In genomic region chr11:29180657-29181056, GRCm38 (mm10) we compare ENCODE assay signal across 9 mouse cellular contexts. TPM values are rescaled to one million over a fixed set of nuclear protein-coding genes. Genes with fewer than 3 reads are reported as not detected.
DNase-seq lines count a peak whose midpoint lies in the region; ATAC-seq and TF ChIP-seq lines count a peak whose summit lies in the region.
"Had no signal": no experiment of that assay in that cellular context is flagged by ENCODE, and none has a peak within 500 bp of the region (broad histone marks: within the 10 kb centered on the region; RNA-seq: fewer than 3 reads in every experiment).

No protein-coding gene starts in this region.

- H3K27ac ChIP-seq in hindbrain, postnatal 0 days = no peak overlapping the region
- H3K27ac ChIP-seq in hindbrain, embryonic 10.5 days = no peak overlapping the region
- no peak overlapping the region for H3K27ac ChIP-seq in hindbrain, embryonic 14.5 days

- H3K27me3 ChIP-seq in hindbrain, postnatal 0 days (ENCODE audit: insufficient read depth, low read length) = no peaks in the 10 kb centered on the region
- H3K27me3 ChIP-seq in hindbrain, embryonic 10.5 days (ENCODE audit: insufficient read depth, poor library complexity, severe bottlenecking) = no peaks in the 10 kb centered on the region
- no peaks in the 10 kb centered on the region for H3K27me3 ChIP-seq in hindbrain, embryonic 14.5 days (ENCODE audit: control insufficient read depth, insufficient read depth, low read length)

- H3K4me3 ChIP-seq in hindbrain, postnatal 0 days (ENCODE audit: low read length) = no peak overlapping the region
- no peak overlapping the region for H3K4me3 ChIP-seq in hindbrain, embryonic 10.5 days
- no peak overlapping the region for H3K4me3 ChIP-seq in hindbrain, embryonic 14.5 days (replicated peaks; ENCODE audit: low read length)

- peak; percentile 77 for DNase-seq in hindbrain, postnatal 0 days (ENCODE audit: low spot score)
- no peak for DNase-seq in hindbrain, embryonic 10.5 days (ENCODE audit: low spot score)
- DNase-seq in brain, adult 2 months (ENCODE audit: low read depth, low spot score) = peak; percentile 84
- DNase-seq in cerebellum, postnatal 25 days = peak; percentile 60 to 74
- peak; percentile 9 to 63 for DNase-seq in layer of hippocampus, adult 18-20 months (ENCODE audit: low spot score in 2 of 2)
- DNase-seq in kidney, adult 18-20 months = no peak
- no peak for DNase-seq in thymus, postnatal 36 days
- no peak for DNase-seq in hindbrain, embryonic 14.5 days (ENCODE audit: low spot score)

- WGBS in hindbrain, postnatal 0 days = 40% methylated on average over 3 of the region's 3 CpGs
- 95% methylated on average over 3 of the region's 3 CpGs for WGBS in hindbrain, embryonic 10.5 days
- 77% methylated on average over 3 of the region's 3 CpGs for WGBS in hindbrain, embryonic 14.5 days

- no peaks in the 10 kb centered on the region for H3K4me1 ChIP-seq in hindbrain, postnatal 0 days (ENCODE audit: insufficient read depth, low read length)
- no peaks in the 10 kb centered on the region for H3K4me1 ChIP-seq in hindbrain, embryonic 10.5 days (replicated peaks)
- H3K4me1 ChIP-seq in hindbrain, embryonic 14.5 days (replicated peaks; ENCODE audit: control insufficient read depth, insufficient read depth, low read length) = no peaks in the 10 kb centered on the region

- peak; percentile 27; the same call in 1 of the 2 replicates for ATAC-seq in hindbrain, postnatal 0 days
- no peak for ATAC-seq in hindbrain, embryonic 14.5 days (ENCODE audit: low FRiP score)

- no peak overlapping the region for H3K9ac ChIP-seq in hindbrain, postnatal 0 days (replicated peaks; ENCODE audit: low read length)
- no peak overlapping the region for H3K9ac ChIP-seq in hindbrain, embryonic 14.5 days

- TF ChIP-seq CTCF in hindbrain, postnatal 0 days (IDR thresholded peaks at IDR 0.05; ENCODE audit: low read depth) = no peak

- no peak overlapping the region for H3K4me2 ChIP-seq in hindbrain, postnatal 0 days (ENCODE audit: low read depth, low read length)
- no peak overlapping the region for H3K4me2 ChIP-seq in hindbrain, embryonic 14.5 days (replicated peaks)

- peaks cover 10% of the 10 kb centered on the region; the same call in 1 of the 2 replicates for H3K36me3 ChIP-seq in hindbrain, postnatal 0 days (ENCODE audit: insufficient read depth, low read length)
- peaks cover 51% of the 10 kb centered on the region for H3K36me3 ChIP-seq in hindbrain, embryonic 10.5 days
- peaks cover 35% of the 10 kb centered on the region for H3K36me3 ChIP-seq in hindbrain, embryonic 14.5 days (replicated peaks; ENCODE audit: control insufficient read depth, insufficient read depth)

- H3K9me3 ChIP-seq in hindbrain, postnatal 0 days (ENCODE audit: low read length) = no peaks in the 10 kb centered on the region
- H3K9me3 ChIP-seq in hindbrain, embryonic 10.5 days = no peaks in the 10 kb centered on the region
- no peaks in the 10 kb centered on the region for H3K9me3 ChIP-seq in hindbrain, embryonic 14.5 days (ENCODE audit: control insufficient read depth, low read length)
- H3K9me3 ChIP-seq: G1E had no signal

RNA-seq across cellular contexts. Expression of gene Ppp4r3b, which starts 8.0 kb away (rescaled TPM):
- total RNA-seq in hindbrain, postnatal 0 days (2014; rRNA removed) = 31.2 and 37.1 TPM in 2 replicates
- polyA plus RNA-seq in hindbrain, postnatal 0 days (2015; fragmentation: Nextera tagmentation; extraction: Ambion mirVana) = 53.9 and 56.0 TPM in 2 replicates
- polyA plus RNA-seq in hindbrain, embryonic 10.5 days (2016; fragmentation: Nextera tagmentation; extraction: Ambion mirVana) = 80.2 and 92.8 TPM in 2 replicates
- total RNA-seq in layer of hippocampus, adult 18-20 months (2021) = 10 to 100 TPM; 50.9 to 51.5 TPM
- polyA plus RNA-seq in hindbrain, embryonic 14.5 days (2014; fragmentation: Nextera tagmentation; extraction: Ambion mirVana) = 68.4 and 69.9 TPM in 2 replicates

RNA-seq across cellular contexts. Expression of gene Pnpt1, which starts 50.1 kb away (rescaled TPM):
- 40.4 and 42.8 TPM in 2 replicates for total RNA-seq in hindbrain, postnatal 0 days (2014; rRNA removed)
- 20.9 and 23.0 TPM in 2 replicates for polyA plus RNA-seq in hindbrain, postnatal 0 days (2015; fragmentation: Nextera tagmentation; extraction: Ambion mirVana)
- polyA plus RNA-seq in hindbrain, embryonic 10.5 days (2016; fragmentation: Nextera tagmentation; extraction: Ambion mirVana) = 27.5 and 39.0 TPM in 2 replicates
- total RNA-seq in layer of hippocampus, adult 18-20 months (2021) = 10 to 100 TPM; 20.5 to 22.7 TPM
- 26.9 and 29.9 TPM in 2 replicates for polyA plus RNA-seq in hindbrain, embryonic 14.5 days (2014; fragmentation: Nextera tagmentation; extraction: Ambion mirVana)

Comparison
In these comparisons a context has a peak if more than half of its experiments do, and no peak if none do; other contexts are left out.
1. DNase-seq: peak in hindbrain, postnatal 0 days (single experiment), brain, adult 2 months (single experiment), cerebellum, postnatal 25 days (2 of 2) and layer of hippocampus, adult 18-20 months (2 of 2); none in hindbrain, embryonic 10.5 days (single experiment), kidney, adult 18-20 months (single experiment), thymus, postnatal 36 days (0 of 2) and hindbrain, embryonic 14.5 days (single experiment).